Mouse (Mus musculus) C2C12 (cell line): Measurements from ENCODE around the gene Med11. TPM values are rescaled to one million over a fixed set of nuclear protein-coding genes. Genes with fewer than 3 reads are reported as not detected.
"Not testable (repeated sequence)": the region's sequence is repeated elsewhere in the genome, so short reads cannot be mapped to it uniquely, and the experiment has no call there.

Experiments used
- H3K27me3 ChIP-seq: one replicate; pipeline ENCODE4 v1.6.1; 2011; ENCODE audit not compliant: control insufficient read depth, insufficient read depth, insufficient read length
- H3K36me3 ChIP-seq: one replicate; pipeline ENCODE4 v1.6.1; 2011; ENCODE audit not compliant: control insufficient read depth, insufficient read depth
- H3K4me3 ChIP-seq: one replicate; pipeline ENCODE4 v1.5.1; 2011; ENCODE audit warnings: mild to moderate bottlenecking, control low read depth; ENCODE audit not compliant: poor library complexity, insufficient read depth, severe bottlenecking
- H3K79me2 ChIP-seq: one replicate; pipeline ENCODE4 v1.6.1; 2011; ENCODE audit not compliant: control insufficient read depth, insufficient read depth
- H3K79me3 ChIP-seq: one replicate; pipeline ENCODE4 v1.6.1; 2011; ENCODE audit warnings: low read depth, control low read depth
- H3ac ChIP-seq: one replicate; pipeline ENCODE3; 2011; ENCODE audit warnings: low read depth; ENCODE audit not compliant: control insufficient read depth, insufficient read length
- CEBPB ChIP-seq: IDR thresholded peaks from one replicate; pipeline ENCODE4 v1.6.1; 2011; ENCODE audit warnings: low read depth, mild to moderate bottlenecking, control low read depth, moderate library complexity
- CTCF ChIP-seq: IDR thresholded peaks from one replicate; pipeline ENCODE4 v1.5.1; 2011; ENCODE audit not compliant: control insufficient read depth, insufficient read depth, insufficient read length
- FOSL1 ChIP-seq: IDR thresholded peaks from one replicate; pipeline ENCODE4 v1.8.0; 2011; ENCODE audit warnings: mild to moderate bottlenecking, low read length; ENCODE audit not compliant: poor library complexity, insufficient read depth, severe bottlenecking
- MAX ChIP-seq: IDR thresholded peaks from one replicate; pipeline ENCODE4 v1.6.1; 2011; ENCODE audit warnings: mild to moderate bottlenecking, control low read depth
- MYOD1 ChIP-seq: IDR thresholded peaks from one replicate; pipeline ENCODE4 v1.6.1; 2011; ENCODE audit warnings: low read depth; ENCODE audit not compliant: control insufficient read depth, insufficient read length
- MYOG ChIP-seq: IDR thresholded peaks from one replicate; pipeline ENCODE4 v1.6.1; 2011; ENCODE audit not compliant: control insufficient read depth, insufficient read length; ENCODE audit errors: extremely low read depth
- USF1 ChIP-seq: IDR thresholded peaks from one replicate; pipeline ENCODE4 v1.6.1; 2011; ENCODE audit warnings: low read depth, mild to moderate bottlenecking, control low read depth, moderate library complexity
- polyA plus RNA-seq: library from polyadenylated mRNA; unstranded; fragments of >200 nt; fragmentation: generic; extraction: Trizol; gene quantifications from one replicate; pipeline ENCODE4 v1.2.1, GENCODE M21; 2012; ENCODE audit warnings: missing spikeins

Gene Med11
- polyA plus RNA-seq, 1 experiment = 46.2 TPM

GRCm38 (mm10) chr11:70418199-70418598 lies 33.5 kb upstream of the Med11 start:
- TF ChIP-seq MYOG = no peak
- no peak for TF ChIP-seq CTCF
- H3K79me3 ChIP-seq = no peaks in the 10 kb centered on the region
- H3K79me2 ChIP-seq = no peaks in the 10 kb centered on the region
- H3K36me3 ChIP-seq = no peaks in the 10 kb centered on the region
- no peak overlapping the region for H3ac ChIP-seq
- H3K27me3 ChIP-seq = peaks cover 5% of the 10 kb centered on the region
- H3K4me3 ChIP-seq = no peak overlapping the region

GRCm38 (mm10) chr11:70419486-70419885 lies 32.2 kb upstream of the Med11 start:
- Histone ChIP-seq H3K79me2 (no peaks in the 10 kb centered on the region), H3K79me3 (no peaks in the 10 kb centered on the region), H3K36me3 (no peaks in the 10 kb centered on the region), H3ac (no peak overlapping the region), H3K27me3 (peaks cover 9% of the 10 kb centered on the region), H3K4me3 (no peak overlapping the region)
- TF ChIP-seq MAX = no peak
- no peak for TF ChIP-seq CEBPB
- no peak for TF ChIP-seq USF1
- no peak for TF ChIP-seq FOSL1
- TF ChIP-seq CTCF = no peak
- no peak for TF ChIP-seq MYOG
- no peak for TF ChIP-seq MYOD1

- H3K36me3 ChIP-seq, H3K4me3 ChIP-seq, H3K79me3 ChIP-seq, H3K79me2 ChIP-seq, H3K27me3 ChIP-seq, H3ac ChIP-seq: not testable (repeated sequence)
Observed at GRCm38 (mm10) chr11:70426598-70426997, 25.1 kb upstream of the Med11 start.

GRCm38 (mm10) chr11:70431574-70431973 lies 20.1 kb upstream of the Med11 start:
- H3K79me3 ChIP-seq = peaks cover 13% of the 10 kb centered on the region
- H3K36me3 ChIP-seq = peaks cover 11% of the 10 kb centered on the region
- H3ac ChIP-seq = no peak overlapping the region
- H3K4me3 ChIP-seq = peak overlapping the region; percentile 16
- peaks cover 24% of the 10 kb centered on the region for H3K79me2 ChIP-seq
- no peak for TF ChIP-seq CEBPB
- no peak for TF ChIP-seq CTCF
- no peak for TF ChIP-seq MAX
- TF ChIP-seq USF1 = no peak
- TF ChIP-seq FOSL1 = no peak
- TF ChIP-seq MYOD1 = no peak
- TF ChIP-seq MYOG = no peak
- H3K27me3 ChIP-seq = no peaks in the 10 kb centered on the region

GRCm38 (mm10) chr11:70432048-70432894 lies 19.4 kb upstream of the Med11 start, which contains the start of gene Arrb2:
TSS of gene Arrb2 (plus strand) at chr11:70432635.
- H3ac ChIP-seq = peak within 1 kb of the TSS; percentile 69
- H3K79me3 ChIP-seq = peaks cover 13% of the 10 kb centered on the region
- TF ChIP-seq CEBPB = no peak
- peak; percentile 62 for TF ChIP-seq USF1
- TF ChIP-seq MYOD1 = no peak
- TF ChIP-seq MAX = peak; percentile 92
- peak; percentile 36 for TF ChIP-seq CTCF
- TF ChIP-seq FOSL1 = no peak
- no peak for TF ChIP-seq MYOG
- no peaks in the 10 kb centered on the region for H3K27me3 ChIP-seq
- peaks cover 18% of the 10 kb centered on the region for H3K36me3 ChIP-seq
- H3K4me3 ChIP-seq = peak within 1 kb of the TSS; percentile 79
- H3K79me2 ChIP-seq = peaks cover 24% of the 10 kb centered on the region

GRCm38 (mm10) chr11:70432895-70433568 lies 18.7 kb upstream of the Med11 start:
- no peak for TF ChIP-seq MYOG
- H3K36me3 ChIP-seq = peaks cover 25% of the 10 kb centered on the region
- H3K79me3 ChIP-seq = peaks cover 13% of the 10 kb centered on the region

More at GRCm38 (mm10) chr11:70432895-70433568, 18.7 kb upstream of the Med11 start:
- H3K27me3 ChIP-seq = no peaks in the 10 kb centered on the region
- peaks cover 24% of the 10 kb centered on the region for H3K79me2 ChIP-seq
- peak overlapping the region; percentile 69 for H3ac ChIP-seq
- H3K4me3 ChIP-seq = peak overlapping the region; percentile 79
